Mouse (Mus musculus): Measurements from ENCODE around the gene Supt5. TPM values are rescaled to one million over a fixed set of nuclear protein-coding genes. Genes with fewer than 3 reads are reported as not detected.

The Supt5 gene
- polyA plus RNA-seq, 1 experiment from 2014 or later: 106 TPM

GRCm38 (mm10) chr7:28358431-28358830 lies 19.9 kb upstream of the Supt5 start:
- WGBS: 63% methylated on average over 7 of the region's 7 CpGs
- Histone ChIP-seq H3K36me3 (peaks cover 75% of the 10 kb centered on the region), H3K27me3 (no peaks in the 10 kb centered on the region), H3K4me2 (replicated peaks) (no peak overlapping the region), H3K27ac (peak overlapping the region; percentile 81; the same call in 1 of the 2 replicates), H3K9ac (peak overlapping the region; percentile 25; the same call in 1 of the 2 replicates), H3K4me1 (peaks cover 24% of the 10 kb centered on the region), H3K9me3 (no peaks in the 10 kb centered on the region), H3K4me3 (no peak overlapping the region)
- no peak for ATAC-seq (ENCODE audit: low FRiP score, low read depth)

- ATAC-seq (ENCODE audit: low FRiP score, low read depth): no peak
- WGBS: 4% methylated on average over 5 of the region's 5 CpGs
- H3K9ac ChIP-seq: peak overlapping the region; percentile 25; the same call in 1 of the 2 replicates
Observed at GRCm38 (mm10) chr7:28357984-28358383, 19.4 kb upstream of the Supt5 start.

GRCm38 (mm10) chr7:28356981-28357380 lies 18.4 kb upstream of the Supt5 start:
- no peak overlapping the region for H3K4me3 ChIP-seq
- H3K9me3 ChIP-seq: no peaks in the 10 kb centered on the region
- no peaks in the 10 kb centered on the region for H3K27me3 ChIP-seq
- H3K27ac ChIP-seq: peak overlapping the region; percentile 81
- peak; percentile 44 for ATAC-seq (ENCODE audit: low FRiP score, low read depth)
- H3K9ac ChIP-seq: 0 out of 2 replicates have a peak overlapping the region, but pooled peaks have one; percentile 4
- 1% methylated on average over 5 of the region's 5 CpGs for WGBS
- peaks cover 27% of the 10 kb centered on the region for H3K4me1 ChIP-seq
- no peak overlapping the region for H3K4me2 ChIP-seq (replicated peaks)
- peaks cover 75% of the 10 kb centered on the region for H3K36me3 ChIP-seq

More at GRCm38 (mm10) chr7:28357984-28358383, 19.4 kb upstream of the Supt5 start:
- no peaks in the 10 kb centered on the region for H3K9me3 ChIP-seq
- H3K36me3 ChIP-seq: peaks cover 75% of the 10 kb centered on the region
- no peak overlapping the region for H3K4me3 ChIP-seq
- peak overlapping the region; percentile 81 for H3K27ac ChIP-seq
- H3K4me1 ChIP-seq: peaks cover 24% of the 10 kb centered on the region
- H3K27me3 ChIP-seq: no peaks in the 10 kb centered on the region
- no peak overlapping the region for H3K4me2 ChIP-seq (replicated peaks)

GRCm38 (mm10) chr7:28355221-28355620 lies 16.7 kb upstream of the Supt5 start:
- no peaks in the 10 kb centered on the region for H3K9me3 ChIP-seq
- no peak for ATAC-seq (ENCODE audit: low FRiP score, low read depth)
- no peak overlapping the region for H3K4me2 ChIP-seq (replicated peaks)
- H3K4me1 ChIP-seq: peaks cover 35% of the 10 kb centered on the region
- WGBS: 87% methylated on average over 3 of the region's 3 CpGs
- peaks cover 61% of the 10 kb centered on the region for H3K36me3 ChIP-seq
- no peak overlapping the region for H3K9ac ChIP-seq
- no peak overlapping the region for H3K4me3 ChIP-seq
- H3K27ac ChIP-seq: no peak overlapping the region
- H3K27me3 ChIP-seq: no peaks in the 10 kb centered on the region

- no peak for ATAC-seq (ENCODE audit: low FRiP score, low read depth)
- no peak overlapping the region for H3K9ac ChIP-seq
- no peak overlapping the region for H3K4me2 ChIP-seq (replicated peaks)
- H3K36me3 ChIP-seq: peaks cover 55% of the 10 kb centered on the region
- H3K4me3 ChIP-seq: no peak overlapping the region
- H3K9me3 ChIP-seq: no peaks in the 10 kb centered on the region
- no peak overlapping the region for H3K27ac ChIP-seq
- 94% methylated on average over 3 of the region's 3 CpGs for WGBS
- H3K27me3 ChIP-seq: no peaks in the 10 kb centered on the region
- peaks cover 39% of the 10 kb centered on the region for H3K4me1 ChIP-seq
Observed at GRCm38 (mm10) chr7:28354596-28354995, 16.1 kb upstream of the Supt5 start.

GRCm38 (mm10) chr7:28354113-28354581 lies 15.6 kb upstream of the Supt5 start:
- H3K36me3 ChIP-seq: peaks cover 51% of the 10 kb centered on the region
- 86% methylated on average over 3 of the region's 3 CpGs for WGBS
- H3K9me3 ChIP-seq: no peaks in the 10 kb centered on the region
- no peak overlapping the region for H3K4me2 ChIP-seq (replicated peaks)
- no peak for ATAC-seq (ENCODE audit: low FRiP score, low read depth)
- no peak overlapping the region for H3K27ac ChIP-seq
- no peaks in the 10 kb centered on the region for H3K27me3 ChIP-seq
- no peak overlapping the region for H3K4me3 ChIP-seq
- peaks cover 44% of the 10 kb centered on the region for H3K4me1 ChIP-seq
- no peak overlapping the region for H3K9ac ChIP-seq

GRCm38 (mm10) chr7:28353267-28353666 lies 14.7 kb upstream of the Supt5 start:
- Histone ChIP-seq H3K4me2 (replicated peaks) (no peak overlapping the region), H3K27me3 (no peaks in the 10 kb centered on the region), H3K9me3 (no peaks in the 10 kb centered on the region), H3K4me1 (peaks cover 42% of the 10 kb centered on the region), H3K27ac (no peak overlapping the region), H3K36me3 (peaks cover 42% of the 10 kb centered on the region), H3K4me3 (no peak overlapping the region; the same call in 1 of the 2 replicates), H3K9ac (no peak overlapping the region)
- no peak for ATAC-seq (ENCODE audit: low FRiP score, low read depth)
- whole genome bisulfite sequencing: 83% methylated on average over 2 of the region's 2 CpGs

GRCm38 (mm10) chr7:28351676-28352191 lies 13.2 kb upstream of the Supt5 start:
- 42% methylated on average over 4 of the region's 4 CpGs for WGBS
- no peak overlapping the region for H3K27ac ChIP-seq
- H3K27me3 ChIP-seq: no peaks in the 10 kb centered on the region
- peak overlapping the region; percentile 92 for H3K4me3 ChIP-seq
- peak overlapping the region; percentile 80 for H3K4me2 ChIP-seq (replicated peaks)
- no peaks in the 10 kb centered on the region for H3K9me3 ChIP-seq
- H3K36me3 ChIP-seq: peaks cover 38% of the 10 kb centered on the region
- H3K4me1 ChIP-seq: peaks cover 26% of the 10 kb centered on the region
- peak overlapping the region; percentile 99 for H3K9ac ChIP-seq
- no peak for ATAC-seq (ENCODE audit: low FRiP score, low read depth)

- peak within 1 kb of the TSS; percentile 80 for H3K4me2 ChIP-seq (replicated peaks)
- peaks cover 36% of the 10 kb centered on the region for H3K36me3 ChIP-seq
- under 1% methylated on average over 48 of the region's 50 CpGs for WGBS
- peak within 1 kb of the TSS; percentile 96 for H3K27ac ChIP-seq
- H3K27me3 ChIP-seq: no peaks in the 10 kb centered on the region
- H3K4me3 ChIP-seq: peak within 1 kb of the TSS; percentile 92
- peak within 1 kb of the TSS; percentile 99 for H3K9ac ChIP-seq
- H3K9me3 ChIP-seq: no peaks in the 10 kb centered on the region
- ATAC-seq (ENCODE audit: low FRiP score, low read depth): peak; percentile 95
- H3K4me1 ChIP-seq: peaks cover 24% of the 10 kb centered on the region
Observed at GRCm38 (mm10) chr7:28350155-28350883, 11.8 kb upstream of the Supt5 start, which contains the start of gene Rps16. Gene Rps16 (plus strand): TSS chr7:28350652.

- Histone ChIP-seq H3K9ac (no peak overlapping the region), H3K4me1 (peaks cover 27% of the 10 kb centered on the region), H3K4me3 (no peak overlapping the region), H3K9me3 (no peaks in the 10 kb centered on the region), H3K27me3 (no peaks in the 10 kb centered on the region), H3K4me2 (replicated peaks) (no peak overlapping the region), H3K36me3 (peaks cover 20% of the 10 kb centered on the region), H3K27ac (no peak overlapping the region)
- WGBS: 80% methylated on average over 7 of the region's 7 CpGs
- no peak for ATAC-seq (ENCODE audit: low FRiP score, low read depth)
Observed at GRCm38 (mm10) chr7:28348601-28349000, 10.1 kb upstream of the Supt5 start.

- peaks cover 12% of the 10 kb centered on the region for H3K36me3 ChIP-seq
- H3K4me2 ChIP-seq (replicated peaks): no peak overlapping the region
- no peak for ATAC-seq (ENCODE audit: low FRiP score, low read depth)
- H3K9me3 ChIP-seq: no peaks in the 10 kb centered on the region
- H3K4me3 ChIP-seq: no peak overlapping the region
- WGBS: 70% methylated on average over 3 of the region's 3 CpGs
- no peak overlapping the region for H3K9ac ChIP-seq
- H3K27ac ChIP-seq: no peak overlapping the region
- no peaks in the 10 kb centered on the region for H3K27me3 ChIP-seq
- peaks cover 27% of the 10 kb centered on the region for H3K4me1 ChIP-seq
Observed at GRCm38 (mm10) chr7:28347746-28348145, 9.2 kb upstream of the Supt5 start.

GRCm38 (mm10) chr7:28344637-28345036 lies 6.1 kb upstream of the Supt5 start:
- Histone ChIP-seq H3K27me3 (no peaks in the 10 kb centered on the region), H3K9ac (no peak overlapping the region), H3K4me1 (peaks cover 24% of the 10 kb centered on the region), H3K9me3 (no peaks in the 10 kb centered on the region), H3K27ac (no peak overlapping the region), H3K4me3 (no peak overlapping the region), H3K4me2 (replicated peaks) (peak overlapping the region; percentile 14; the same call in 1 of the 2 replicates), H3K36me3 (no peaks in the 10 kb centered on the region)
- ATAC-seq (ENCODE audit: low FRiP score, low read depth): peak; percentile 34; the same call in 1 of the 2 replicates
- WGBS: 4% methylated on average over 4 of the region's 4 CpGs
